Mouse (Mus musculus) adipose tissue, adult 10 weeks (tissue): ENCODE data around the gene Mta1. TPM values are rescaled to one million over a fixed set of nuclear protein-coding genes. Genes with fewer than 3 reads are reported as not detected.

Experiments used
- polyA plus RNA-seq: library from polyadenylated mRNA; stranded (reverse); fragments of 350-450 nt; fragmentation: Illumina TruSeq; extraction: RNeasy Lipid Tissue Mini Kit (QIAGEN cat#74804); gene quantifications from one replicate; pipeline ENCODE4 v1.2.3, GENCODE M21; 2014; ENCODE audit warnings: low read depth, low replicate concordance

The Mta1 gene
- polyA plus RNA-seq: 38.8 TPM

DNA sequence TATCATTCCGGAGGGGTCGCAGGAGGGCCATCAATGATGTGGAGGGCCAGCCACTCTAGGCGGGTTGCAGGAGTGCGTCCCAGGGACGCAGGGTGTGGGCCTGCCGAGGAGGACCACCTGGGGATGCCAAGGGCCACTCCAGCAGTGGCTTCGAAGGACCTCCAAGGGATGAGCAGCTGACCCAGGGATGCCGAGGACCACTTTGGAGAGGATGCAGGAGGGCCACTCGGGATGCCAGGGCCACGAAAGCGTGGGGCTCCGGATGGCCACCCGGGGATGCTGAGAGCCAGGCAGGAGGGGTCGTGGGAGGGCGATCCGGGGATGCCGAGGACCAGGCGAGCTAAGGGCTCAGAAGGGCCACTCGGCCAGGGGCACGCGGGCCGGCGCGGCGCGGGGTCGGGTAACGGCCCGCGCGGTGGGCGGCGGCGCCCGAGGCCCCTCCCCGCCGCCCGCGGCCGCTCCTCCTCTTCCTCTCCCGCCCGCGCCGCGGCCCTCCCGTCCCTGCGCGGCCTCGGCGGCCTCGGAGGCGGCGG is at the start of gene Mta1:
Gene Mta1, plus strand, starts transcription at position 530 of the 533 bp plus-strand sequence.

GRCm38 (mm10) chr12:113074329-113075062 is 23.6 kb upstream of the Mta1 start, which contains the start of gene Tex22:
TSS of gene Tex22 (plus strand) at chr12:113074502.

DNA sequence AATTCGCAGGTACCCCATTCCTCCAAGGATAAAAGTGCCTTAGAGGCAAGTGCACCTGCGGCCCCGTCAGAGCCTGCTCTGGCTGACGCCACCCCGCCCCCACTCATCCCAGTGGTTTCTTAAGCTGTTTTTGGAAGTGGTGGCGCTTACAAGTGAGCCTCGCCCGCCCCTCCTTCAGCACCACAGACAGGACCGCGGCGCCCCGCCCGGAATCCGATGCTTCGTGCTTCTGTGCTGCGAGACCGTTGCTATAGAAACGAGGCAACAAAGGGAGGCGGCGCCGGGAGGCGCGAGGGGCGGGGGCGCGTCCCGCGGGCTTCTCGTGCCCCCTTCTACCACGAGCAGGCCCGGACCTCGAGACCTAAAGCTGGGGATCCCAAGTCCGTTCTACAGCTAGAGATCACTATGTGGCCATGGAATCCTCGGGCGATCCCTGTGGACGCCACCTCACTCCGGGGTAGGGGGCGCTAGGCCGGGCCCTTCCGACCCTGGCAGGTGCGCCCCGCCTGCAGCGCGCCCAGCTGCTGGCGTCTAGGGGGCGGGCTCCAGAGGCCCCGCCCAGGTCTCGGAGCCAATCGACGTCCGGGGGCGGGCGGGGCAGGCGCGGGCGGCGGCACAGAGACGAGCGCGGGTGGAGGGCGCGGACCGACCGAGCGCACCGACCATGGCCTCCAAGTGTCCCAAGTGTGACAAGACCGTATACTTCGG is 42.0 kb downstream of the Mta1 start, which contains the start of gene Crip2:
Gene Crip2, plus strand, starts transcription at position 329 of the 708 bp plus-strand sequence.

DNA sequence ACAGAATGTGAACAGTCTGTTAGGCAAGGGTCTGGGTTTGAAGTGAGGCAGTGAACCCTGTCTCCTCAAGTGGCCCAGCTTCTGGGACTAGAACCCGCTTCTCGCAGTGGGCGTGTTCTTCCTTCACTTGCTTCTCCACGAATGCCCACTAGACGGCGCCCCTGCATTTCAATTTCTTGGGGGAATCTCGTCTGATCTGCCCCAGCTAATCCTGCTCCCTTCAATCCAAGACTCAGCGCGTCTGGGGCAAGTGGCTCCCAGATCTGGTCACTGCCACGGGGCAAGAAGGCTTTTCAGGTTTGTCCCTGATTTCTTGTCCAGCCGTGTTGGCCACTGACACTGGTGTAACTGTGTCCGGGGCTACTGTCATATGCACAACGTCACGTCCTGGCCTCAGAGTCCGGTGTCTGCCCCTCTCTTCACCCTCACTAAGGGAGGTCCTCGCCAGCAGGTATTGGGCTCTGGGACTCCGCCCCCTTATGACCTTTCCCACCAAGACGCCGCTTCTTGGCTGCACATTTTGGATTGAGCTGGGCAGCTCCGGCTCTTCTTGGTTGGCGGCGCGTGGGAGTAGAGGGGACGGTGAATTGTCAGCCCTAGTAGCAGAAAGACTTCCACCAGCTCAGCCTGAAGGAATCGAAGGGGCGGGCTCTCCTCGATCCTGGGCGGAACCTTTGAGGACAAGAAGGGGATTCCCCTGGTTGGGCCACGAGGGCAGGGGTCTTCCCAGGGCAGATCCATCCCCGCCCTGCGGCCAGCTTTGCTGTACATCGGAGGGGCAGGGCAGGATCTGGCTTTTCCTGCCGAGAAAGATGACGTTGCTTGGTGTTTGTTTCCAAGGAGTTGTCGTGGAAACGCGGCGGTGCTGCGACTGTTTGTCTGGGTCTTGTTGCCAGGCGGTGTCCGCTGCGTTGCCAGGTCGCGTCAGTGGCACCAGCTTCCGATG is 48.3 kb downstream of the Mta1 start, which contains the start of gene Crip1:
Gene Crip1, plus strand, starts transcription at position 205 of the 946 bp plus-strand sequence.

DNA sequence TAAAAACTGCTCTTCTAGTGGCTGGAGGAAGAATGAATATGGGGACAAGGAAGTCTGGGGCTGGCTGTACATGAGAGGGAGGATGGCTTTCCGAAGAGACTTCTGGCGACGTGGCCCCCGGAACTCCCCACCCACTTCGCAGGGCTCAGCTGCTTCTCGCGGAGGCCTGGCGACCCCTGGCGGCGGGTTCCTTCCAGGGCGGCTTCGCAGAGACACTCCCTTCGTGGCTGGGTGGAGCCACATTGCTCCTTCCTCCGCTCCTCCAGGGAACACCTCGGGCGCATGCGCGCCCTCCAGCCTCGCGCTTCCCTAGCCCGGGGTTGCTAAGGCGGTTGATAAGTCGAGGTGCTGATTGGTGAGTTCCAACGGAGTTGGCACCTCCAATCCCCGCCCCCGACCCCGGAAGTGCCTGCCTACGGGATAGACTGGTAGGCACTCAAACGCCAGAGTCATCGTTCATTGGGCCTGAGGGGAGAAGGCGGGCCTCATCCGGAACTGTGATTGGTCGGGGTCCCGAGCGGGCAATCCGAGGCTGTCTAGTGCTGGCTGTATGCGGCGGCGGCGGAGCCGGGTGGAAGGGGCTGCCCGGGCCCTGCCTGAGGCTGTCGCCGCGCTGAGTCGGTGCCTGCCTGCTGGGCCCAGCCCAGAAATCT is 57.9 kb downstream of the Mta1 start, which contains the start of gene Tedc1:
Gene Tedc1, plus strand, starts transcription at position 535 of the 653 bp plus-strand sequence.

GRCm38 (mm10) chr12:113185442-113186291 is 87.6 kb downstream of the Mta1 start, which contains the start of gene Tmem121:
TSS of gene Tmem121 (plus strand) at chr12:113185930.

Other genes with a start within 250 kb of the Mta1 start
- 2.7 TPM for gene Gpr132, start 230.1 kb upstream of the Mta1 start, polyA plus RNA-seq
- gene Jag2, start 168.5 kb upstream of the Mta1 start, polyA plus RNA-seq: 19.9 TPM
- gene Nudt14, start 156.2 kb upstream of the Mta1 start, polyA plus RNA-seq: 29.2 TPM
- 15.8 TPM for gene Btbd6, start 121.8 kb upstream of the Mta1 start, polyA plus RNA-seq
- 61.8 TPM for gene Brf1, start 97.6 kb upstream of the Mta1 start, polyA plus RNA-seq
- 30.2 TPM for gene Pacs2, start 83.8 kb upstream of the Mta1 start, polyA plus RNA-seq
- 6.4 TPM for gene Tex22, start 23.8 kb upstream of the Mta1 start, polyA plus RNA-seq
- 123 TPM for gene Crip2, start 42.0 kb downstream of the Mta1 start, polyA plus RNA-seq
- 4,675 TPM for gene Crip1, start 48.0 kb downstream of the Mta1 start, polyA plus RNA-seq
- gene Tedc1, start 58.1 kb downstream of the Mta1 start, polyA plus RNA-seq: 2.9 TPM
- 0.38 TPM for gene Tmem121, start 87.7 kb downstream of the Mta1 start, polyA plus RNA-seq